Mouse (Mus musculus) lung, postnatal 10 days (tissue): Measurements from ENCODE around the gene Fam114a2.

Source experiments
- DNase-seq: peaks from one replicate; pipeline ENCODE4 v3.0.0; 2021

Fam114a2 gene

GRCm38 (mm10) chr11:57518751-57519148 lies 333 bp upstream of the Fam114a2 start:
- no peak for DNase-seq

GRCm38 (mm10) chr11:57516946-57517441 lies 1.4 kb downstream of the Fam114a2 start:
- peak; percentile 8 for DNase-seq

- DNase-seq: no peak
These were observed 3.2 kb downstream of the Fam114a2 start for GRCm38 (mm10) chr11:57515218-57515617.

GRCm38 (mm10) chr11:57506899-57507298 lies 11.5 kb downstream of the Fam114a2 start:
- no peak for DNase-seq

- no peak for DNase-seq
These were observed 15.3 kb downstream of the Fam114a2 start for GRCm38 (mm10) chr11:57503155-57503554.

GRCm38 (mm10) chr11:57498215-57498614 lies 20.2 kb downstream of the Fam114a2 start:
- no peak for DNase-seq

- no peak for DNase-seq
These were observed 20.7 kb downstream of the Fam114a2 start for GRCm38 (mm10) chr11:57497701-57498100.

GRCm38 (mm10) chr11:57496462-57497039 lies 21.9 kb downstream of the Fam114a2 start:
- DNase-seq: no peak

GRCm38 (mm10) chr11:57488436-57488835 lies 30.0 kb downstream of the Fam114a2 start:
- no peak for DNase-seq

- DNase-seq: no peak
These were observed 40.3 kb downstream of the Fam114a2 start for GRCm38 (mm10) chr11:57478077-57478476.

GRCm38 (mm10) chr11:57475119-57475518 lies 43.3 kb downstream of the Fam114a2 start:
- peak; percentile 57 for DNase-seq

- DNase-seq: no peak
These were observed 44.0 kb downstream of the Fam114a2 start for GRCm38 (mm10) chr11:57474296-57474941.

- no peak for DNase-seq
These were observed 47.4 kb downstream of the Fam114a2 start for GRCm38 (mm10) chr11:57470979-57471378.

GRCm38 (mm10) chr11:57470056-57470455 lies 48.4 kb downstream of the Fam114a2 start:
- no peak for DNase-seq

- DNase-seq: no peak
These were observed 49.7 kb downstream of the Fam114a2 start for GRCm38 (mm10) chr11:57468706-57469105.

GRCm38 (mm10) chr11:57467159-57468110 lies 51.0 kb downstream of the Fam114a2 start:
- DNase-seq: peak; percentile 69

GRCm38 (mm10) chr11:57465844-57466243 lies 52.6 kb downstream of the Fam114a2 start:
- no peak for DNase-seq

- peak; percentile 35 for DNase-seq
These were observed 53.4 kb downstream of the Fam114a2 start for GRCm38 (mm10) chr11:57465025-57465424.

GRCm38 (mm10) chr11:57459759-57460158 lies 58.7 kb downstream of the Fam114a2 start:
- no peak for DNase-seq

- DNase-seq: no peak
These were observed 64.0 kb downstream of the Fam114a2 start for GRCm38 (mm10) chr11:57454421-57454820.

GRCm38 (mm10) chr11:57445237-57445962 lies 73.0 kb downstream of the Fam114a2 start:
- peak; percentile 46 for DNase-seq

- peak; percentile 64 for DNase-seq
These were observed 84.3 kb downstream of the Fam114a2 start for GRCm38 (mm10) chr11:57434153-57434552.
